Mouse (Mus musculus) limb, embryonic 14.5 days (tissue): ENCODE measurements around the gene Cnot6. TPM values are rescaled to one million over a fixed set of nuclear protein-coding genes. Genes with fewer than 3 reads are reported as not detected.

Experiments used
- ATAC-seq: fragments of 200-750 bp; cut with Nextera tagmentation; 2 replicates; pipeline ENCODE4 v1.8.0; 2017; ENCODE audit warnings: low read depth, moderate number of reproducible peaks, moderate TSS enrichment; ENCODE audit not compliant: low FRiP score
- DNase-seq: peaks from one replicate; pipeline ENCODE4 v3.0.0-alpha.2; 2015; ENCODE audit warnings: low spot score
- H3K27ac ChIP-seq: fragments of 300-500 bp; sonication (generic); replicated peaks from 2 replicates; pipeline ENCODE4 v1.5.1; 2014; ENCODE audit warnings: low read depth, mild to moderate bottlenecking, low read length, moderate library complexity, mixed read lengths
- H3K27me3 ChIP-seq: fragments of 300-500 bp; sonication (generic); 2 replicates; pipeline ENCODE4 v1.6.1; 2014; ENCODE audit warnings: low read length, mixed read lengths; ENCODE audit not compliant: control insufficient read depth, insufficient read depth
- H3K36me3 ChIP-seq: fragments of 300-500 bp; sonication (generic); 2 replicates; pipeline ENCODE4 v1.6.1; 2014; ENCODE audit warnings: mild to moderate bottlenecking, low read length, moderate library complexity, mixed read lengths; ENCODE audit not compliant: control insufficient read depth, insufficient read depth
- H3K4me1 ChIP-seq: fragments of 300-500 bp; sonication (generic); 2 replicates; pipeline ENCODE4 v1.6.1; 2014; ENCODE audit warnings: antibody characterized with exemption, low read length, mixed read lengths; ENCODE audit not compliant: control insufficient read depth, insufficient read depth
- H3K4me2 ChIP-seq: fragments of 300-500 bp; sonication (generic); replicated peaks from 2 replicates; pipeline ENCODE4 v1.6.1; 2014; ENCODE audit warnings: low read depth, mild to moderate bottlenecking, low read length, moderate library complexity; ENCODE audit not compliant: severe bottlenecking
- H3K4me3 ChIP-seq: fragments of 300-500 bp; sonication (generic); replicated peaks from 2 replicates; pipeline ENCODE4 v1.5.1; 2014; ENCODE audit warnings: low read length
- H3K9ac ChIP-seq: fragments of 300-500 bp; sonication (generic); 2 replicates; pipeline ENCODE4 v1.6.1; 2014; ENCODE audit warnings: mild to moderate bottlenecking, low read depth, low read length, moderate library complexity; ENCODE audit not compliant: severe bottlenecking
- H3K9me3 ChIP-seq: fragments of 300-500 bp; sonication (generic); 2 replicates; pipeline ENCODE4 v1.6.1; 2016; ENCODE audit warnings: low read length; ENCODE audit not compliant: control insufficient read depth
- POLR2A ChIP-seq: fragments of 200-500 bp; IDR thresholded peaks from 2 replicates; pipeline ENCODE4 v1.8.0; 2012; ENCODE audit warnings: inconsistent platforms, mild to moderate bottlenecking, moderate library complexity, borderline replicate concordance; ENCODE audit not compliant: insufficient read depth, insufficient read length; ENCODE audit errors: extremely low read depth
- WGBS: fragments of 180-500 bp; shearing (Covaris S2); extraction: QIAGEN DNeasy Blood & Tissue Kit; methylation state at CpG from one replicate; pipeline ENCODE4 v1.1.7; 2014; 5-methylcytosine and 5-hydroxymethylcytosine counted together
- polyA plus RNA-seq, 2 experiments: library from polyadenylated mRNA; depleted of rRNA in 1 of 2; stranded (reverse) in 1 of 2; unstranded in 1 of 2; fragments of >200 nt; fragmentation: Nextera tagmentation in 1 of 2; extraction: Ambion mirVana in 1 of 2; gene quantifications; 2 replicates each; pipeline versions ENCODE4 v1.2.1 to v1.2.3; 2012 to 2014

The Cnot6 gene
- polyA plus RNA-seq (2012; rRNA removed) (65.2 and 68.1 TPM in 2 replicates), polyA plus RNA-seq (2014; fragmentation: Nextera tagmentation; extraction: Ambion mirVana) (57.0 and 59.7 TPM in 2 replicates)

- peak within 1 kb of the TSS; percentile 94 for H3K27ac ChIP-seq
- no peaks in the 10 kb centered on the region for H3K9me3 ChIP-seq
- H3K4me1 ChIP-seq, result peaks cover 20% of the 10 kb centered on the region
- DNase-seq, result peak; percentile 98
- peak; percentile 99 for ATAC-seq
- peak within 1 kb of the TSS; percentile 98 for H3K4me3 ChIP-seq
- H3K9ac ChIP-seq, result peak within 1 kb of the TSS; percentile 98
- H3K36me3 ChIP-seq, result peaks cover 3% of the 10 kb centered on the region; the same call in 1 of the 2 replicates
- peak within 1 kb of the TSS; percentile 74 for H3K4me2 ChIP-seq
- H3K27me3 ChIP-seq, result no peaks in the 10 kb centered on the region
- under 1% methylated on average over 65 of the region's 65 CpGs for WGBS
- TF ChIP-seq POLR2A, result no peak; the same call in 1 of the 2 replicates
Measured at GRCm38 (mm10) chr11:49712555-49713335, at the start of gene Cnot6. Gene Cnot6 (minus strand): TSS chr11:49712723.

- H3K9me3 ChIP-seq, result no peaks in the 10 kb centered on the region
- H3K4me2 ChIP-seq, result no peak overlapping the region
- WGBS, result 44% methylated on average over 5 of the region's 5 CpGs
- ATAC-seq, result no peak
- H3K27ac ChIP-seq, result 0 out of 2 replicates have a peak overlapping the region, but pooled peaks have one; percentile 1
- peaks cover 30% of the 10 kb centered on the region for H3K4me1 ChIP-seq
- no peak overlapping the region for H3K9ac ChIP-seq
- no peaks in the 10 kb centered on the region for H3K36me3 ChIP-seq
- no peaks in the 10 kb centered on the region for H3K27me3 ChIP-seq
- H3K4me3 ChIP-seq, result no peak overlapping the region
- no peak for TF ChIP-seq POLR2A
- peak; percentile 53 for DNase-seq
Measured at GRCm38 (mm10) chr11:49761130-49761529, 48.6 kb upstream of the Cnot6 start.

GRCm38 (mm10) chr11:49758096-49758495 lies 45.6 kb upstream of the Cnot6 start:
- no peak overlapping the region for H3K9ac ChIP-seq

GRCm38 (mm10) chr11:49754958-49755665 lies 42.6 kb upstream of the Cnot6 start:
- H3K27me3 ChIP-seq, result no peaks in the 10 kb centered on the region
- DNase-seq (peak; percentile 21), ATAC-seq (no peak)
- H3K9ac ChIP-seq, result no peak overlapping the region
- no peak overlapping the region for H3K4me2 ChIP-seq
- no peaks in the 10 kb centered on the region for H3K36me3 ChIP-seq
- 36% methylated on average over 12 of the region's 12 CpGs for WGBS
- H3K9me3 ChIP-seq, result no peaks in the 10 kb centered on the region
- H3K27ac ChIP-seq, result peak overlapping the region; percentile 33; the same call in 1 of the 2 replicates
- no peak for TF ChIP-seq POLR2A
- no peak overlapping the region for H3K4me3 ChIP-seq
- peaks cover 8% of the 10 kb centered on the region for H3K4me1 ChIP-seq

More at GRCm38 (mm10) chr11:49758096-49758495, 45.6 kb upstream of the Cnot6 start:
- DNase-seq, result no peak
- peaks cover 23% of the 10 kb centered on the region for H3K4me1 ChIP-seq
- H3K4me3 ChIP-seq, result no peak overlapping the region
- H3K9me3 ChIP-seq, result no peaks in the 10 kb centered on the region
- WGBS, result 89% methylated on average over 3 of the region's 3 CpGs
- no peaks in the 10 kb centered on the region for H3K36me3 ChIP-seq
- H3K27ac ChIP-seq, result no peak overlapping the region
- no peaks in the 10 kb centered on the region for H3K27me3 ChIP-seq
- ATAC-seq, result no peak
- no peak for TF ChIP-seq POLR2A
- no peak overlapping the region for H3K4me2 ChIP-seq

GRCm38 (mm10) chr11:49746756-49747155 lies 34.2 kb upstream of the Cnot6 start:
- Histone ChIP-seq H3K4me3 (no peak overlapping the region), H3K4me2 (no peak overlapping the region), H3K27ac (no peak overlapping the region), H3K9ac (no peak overlapping the region), H3K4me1 (no peaks in the 10 kb centered on the region), H3K9me3 (peaks cover 5% of the 10 kb centered on the region; the same call in 1 of the 2 replicates), H3K36me3 (no peaks in the 10 kb centered on the region), H3K27me3 (no peaks in the 10 kb centered on the region)
- no peak for DNase-seq
- no peak for TF ChIP-seq POLR2A
- no peak for ATAC-seq
- WGBS, result 96% methylated on average over 1 of the region's 1 CpGs
